Mouse (Mus musculus) spleen, adult 2 months (tissue): ENCODE measurements around the gene Tent5d.

Experiments
- CTCF ChIP-seq: fragments of 200-500 bp; IDR thresholded peaks from 2 replicates; pipeline ENCODE4 v1.5.1; 2011; ENCODE audit warnings: mild to moderate bottlenecking, inconsistent platforms; ENCODE audit not compliant: insufficient read depth, insufficient read length, insufficient replicate concordance; ENCODE audit errors: extremely low read depth
- POLR2A ChIP-seq: fragments of 200-500 bp; IDR thresholded peaks from 2 replicates; pipeline ENCODE4 v1.6.1; 2011; ENCODE audit warnings: low read depth, low read length, inconsistent platforms

DNA sequence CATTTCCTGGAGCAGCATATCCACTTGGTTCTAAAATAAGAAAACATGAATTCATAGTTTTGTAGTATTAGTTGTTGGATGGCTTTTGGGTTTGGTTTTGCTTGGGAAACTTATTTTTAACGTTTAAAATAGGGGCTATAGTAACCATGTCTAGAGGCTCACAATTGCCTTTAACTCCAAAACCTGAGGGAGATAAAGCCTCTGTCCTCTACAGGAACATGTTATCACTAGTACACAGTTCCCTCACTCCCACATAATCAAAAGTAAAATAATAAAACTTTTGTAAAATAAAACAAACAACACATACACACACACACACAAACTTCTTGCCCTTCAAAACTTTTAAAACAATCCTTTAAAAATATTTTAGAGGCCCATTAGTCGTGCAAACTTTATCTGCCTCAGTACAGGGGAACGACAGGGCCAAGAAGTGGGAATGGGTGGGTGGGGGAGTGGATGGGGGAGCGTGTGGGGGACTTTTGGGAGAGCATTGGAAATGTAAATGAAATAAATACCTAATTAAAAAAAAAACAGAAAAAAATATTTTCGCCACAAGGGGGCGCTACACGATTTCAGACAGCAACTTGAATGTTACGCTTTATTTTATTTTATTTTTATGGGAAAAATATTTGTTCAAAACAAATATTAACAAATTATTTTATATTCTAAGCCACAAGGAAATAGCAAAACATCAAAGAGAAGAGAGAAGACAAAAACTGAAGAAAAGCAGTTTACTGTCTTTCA, 1.5 kb upstream of the Tent5d start:
- no peak for TF ChIP-seq CTCF
- no peak for TF ChIP-seq POLR2A
